Mouse (Mus musculus) G1E-ER4 (cell line): ENCODE data around the gene Hace1. TPM values are rescaled to one million over a fixed set of nuclear protein-coding genes. Genes with fewer than 3 reads are reported as not detected.

Experiments
- GATA1 ChIP-seq: IDR thresholded peaks from one replicate; pipeline ENCODE4 v1.8.0; 2012; ENCODE audit warnings: low read length, inconsistent platforms
- polyA plus RNA-seq: library from polyadenylated mRNA; stranded (reverse); fragments of >175 nt; gene quantifications from 2 replicates; pipeline ENCODE4 v1.2.3, GENCODE M21; 2012

The Hace1 gene
- polyA plus RNA-seq, 1 experiment: 2.6 TPM

DNA sequence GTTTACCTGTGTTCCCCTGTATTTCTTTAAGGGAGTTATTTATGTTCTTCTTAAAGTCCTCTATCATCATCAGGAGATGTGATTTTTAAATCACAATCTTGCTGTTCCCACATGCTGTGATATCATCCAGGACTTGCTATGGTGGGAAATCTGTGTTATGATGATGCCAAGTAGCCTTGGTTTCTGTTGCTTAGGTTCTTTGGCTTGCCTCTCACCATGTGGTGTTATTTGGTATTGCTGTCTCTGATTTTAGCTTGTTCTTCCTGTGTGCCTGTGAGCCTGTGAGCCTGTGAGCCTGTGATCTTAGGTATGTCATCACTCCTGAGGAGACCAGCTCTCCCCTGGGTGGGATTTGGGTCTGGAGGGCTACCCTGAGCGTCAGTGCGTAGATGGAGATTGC, 90.6 kb downstream of the Hace1 start:
- no peak for TF ChIP-seq GATA1

DNA sequence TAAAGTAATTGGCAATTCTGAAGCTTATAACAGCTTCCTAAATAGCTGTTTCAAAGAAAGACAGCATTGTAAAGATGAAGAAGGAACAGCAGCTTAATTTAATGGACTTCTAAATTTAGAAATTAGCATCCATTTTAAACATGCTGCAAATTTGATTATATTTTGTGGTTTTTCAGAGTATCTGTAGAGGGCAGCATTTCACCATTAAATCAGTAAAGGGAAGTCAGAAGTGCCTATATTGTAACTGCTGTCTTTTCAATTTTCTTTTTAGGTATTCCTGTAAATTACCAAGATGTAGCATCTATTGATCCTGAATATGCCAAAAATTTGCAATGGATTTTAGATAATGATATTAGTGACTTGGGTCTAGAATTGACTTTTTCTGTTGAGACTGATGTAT, 99.2 kb downstream of the Hace1 start:
- no peak for TF ChIP-seq GATA1

DNA sequence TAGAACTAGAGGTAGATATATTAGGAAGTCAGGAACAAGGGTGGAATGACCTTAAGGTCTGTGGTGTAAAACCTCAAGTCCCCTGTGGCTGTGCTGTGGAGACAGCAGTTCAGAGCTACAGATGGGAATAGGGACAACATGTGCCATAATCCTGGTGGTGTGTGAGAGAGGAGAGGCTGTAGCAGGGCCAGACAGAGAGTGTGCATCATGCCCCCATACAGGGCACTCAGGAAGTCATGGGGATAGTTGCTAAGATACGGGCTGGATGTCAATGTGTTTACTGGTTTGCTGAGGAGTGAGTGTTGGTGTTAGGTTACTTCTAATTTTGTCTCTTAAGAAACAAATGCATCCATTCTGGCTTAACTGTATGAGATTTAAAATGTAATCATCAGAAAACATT, 108.6 kb downstream of the Hace1 start:
- no peak for TF ChIP-seq GATA1

DNA sequence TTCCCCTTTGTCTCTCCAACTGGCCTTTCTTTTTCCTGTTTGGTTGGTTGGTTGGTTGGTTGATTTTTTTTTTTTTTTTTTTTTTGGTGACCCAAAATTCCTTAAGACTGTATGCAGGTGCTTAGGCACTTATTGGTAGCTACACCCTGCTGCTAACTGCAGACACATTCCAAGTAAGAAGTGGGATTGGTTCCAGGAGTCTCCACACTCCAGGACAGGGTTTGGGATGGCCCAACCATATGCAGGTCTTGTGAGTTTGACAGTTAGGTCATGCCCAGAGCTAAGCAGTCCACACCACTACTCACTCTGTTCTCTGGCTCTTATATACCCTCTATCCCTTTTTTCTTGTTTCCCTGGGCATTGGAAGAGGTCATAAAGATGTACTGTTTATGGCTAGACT, 117.3 kb downstream of the Hace1 start:
- TF ChIP-seq GATA1: no peak

DNA sequence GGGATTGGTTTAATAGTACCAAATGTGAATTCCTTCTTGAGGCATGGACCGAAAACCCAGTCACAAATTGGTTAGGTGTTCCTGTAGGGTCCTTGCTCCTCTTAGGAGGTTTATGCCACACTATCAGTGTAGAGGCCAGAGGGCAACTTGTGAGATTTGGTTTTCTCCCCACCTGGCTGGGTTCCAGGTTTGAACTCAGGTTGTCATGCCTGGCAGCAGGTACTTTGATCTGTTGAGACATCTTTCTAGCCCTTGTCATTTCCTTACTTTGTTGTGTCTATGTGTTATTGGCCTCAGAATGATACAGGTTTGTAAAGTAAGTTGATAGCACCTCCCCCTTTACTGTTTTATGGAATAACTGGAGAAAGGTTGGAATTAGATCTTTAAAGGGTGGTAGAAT, 117.9 kb downstream of the Hace1 start:
- no peak for TF ChIP-seq GATA1

DNA sequence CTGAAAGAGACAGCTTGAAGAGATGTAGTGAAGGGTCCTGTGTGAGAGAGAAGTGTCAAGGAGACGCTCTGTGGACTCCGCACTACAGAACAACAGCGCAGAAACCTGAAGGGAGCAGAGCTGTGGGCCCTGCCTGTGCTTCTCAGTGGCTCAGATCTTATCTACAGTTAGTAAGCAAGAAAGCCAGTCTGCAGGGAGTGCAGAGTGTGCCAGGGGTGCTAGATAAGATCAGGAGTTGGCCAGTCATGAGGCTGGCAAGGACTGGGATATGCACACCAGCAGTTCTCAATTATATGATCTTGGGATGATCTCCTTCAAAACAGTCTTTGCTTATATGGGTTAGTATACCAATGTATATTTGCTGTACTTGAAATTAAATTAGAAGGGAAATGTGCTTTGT, 121.3 kb downstream of the Hace1 start:
- no peak for TF ChIP-seq GATA1

DNA sequence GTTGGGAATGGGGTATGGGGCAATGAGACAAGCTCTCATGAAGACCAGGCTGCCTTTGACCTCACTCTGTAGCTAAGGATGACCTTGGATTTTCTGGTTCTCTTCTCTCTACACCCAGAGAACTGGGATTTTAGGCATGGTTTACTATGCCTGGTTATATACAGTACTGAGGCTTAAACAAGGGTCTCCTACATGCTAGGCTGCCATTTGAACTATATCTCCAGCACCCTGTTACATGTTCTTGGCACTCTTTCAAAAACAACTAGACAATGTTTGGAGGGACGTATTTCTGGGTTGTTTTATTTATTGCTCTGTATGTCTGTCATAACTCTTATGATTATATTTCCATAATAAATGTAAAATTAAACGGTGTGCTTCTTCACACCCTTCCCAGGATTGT, 129.2 kb downstream of the Hace1 start:
- no peak for TF ChIP-seq GATA1

DNA sequence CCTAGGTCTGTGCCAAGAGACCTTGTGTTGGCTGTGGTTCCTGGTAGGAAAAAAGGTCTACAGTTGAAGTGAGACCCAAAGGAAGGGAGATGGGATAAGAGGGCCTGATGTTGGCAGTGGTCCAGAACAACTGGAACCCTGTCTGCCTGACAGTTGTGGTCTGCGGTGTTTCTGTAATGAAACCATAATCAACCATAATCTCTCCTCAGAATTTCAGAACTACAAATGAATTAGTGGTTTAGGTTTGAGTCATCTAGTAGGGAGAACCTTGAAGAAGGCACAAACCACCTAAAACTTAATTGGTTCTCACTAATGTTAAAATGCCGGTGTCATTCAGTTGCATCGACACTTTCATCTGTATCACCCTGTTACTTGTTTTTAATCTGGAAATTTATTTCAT, 133.2 kb downstream of the Hace1 start:
- no peak for TF ChIP-seq GATA1

DNA sequence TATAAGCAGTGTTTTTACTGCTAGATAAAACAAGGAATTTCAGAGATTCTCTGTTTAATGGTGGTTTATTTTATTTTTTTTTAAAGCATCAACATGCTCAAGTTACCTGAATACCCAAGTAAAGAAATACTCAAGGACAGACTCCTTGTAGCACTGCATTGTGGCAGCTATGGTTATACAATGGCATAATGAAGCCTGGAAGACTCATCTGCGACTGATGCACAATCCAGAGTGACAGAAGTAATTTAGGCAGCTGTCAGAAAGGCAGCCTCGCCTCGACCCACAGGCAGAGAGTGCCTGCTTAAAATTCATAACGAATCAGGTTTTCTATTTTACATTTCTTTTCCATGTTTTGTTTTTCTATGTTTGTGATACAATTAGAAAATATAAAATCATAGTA, 133.7 kb downstream of the Hace1 start:
- no peak for TF ChIP-seq GATA1

Other genes starting within 250 kb of the Hace1 start
- gene Bves, start 242.1 kb upstream of the Hace1 start, polyA plus RNA-seq: not detected in 2 replicates
- 2.2 and 3.0 TPM in 2 replicates for gene Lin28b, start 91.4 kb upstream of the Hace1 start, polyA plus RNA-seq